9 mouse cellular contexts compared by ENCODE assay signal in the genomic region with DNA sequence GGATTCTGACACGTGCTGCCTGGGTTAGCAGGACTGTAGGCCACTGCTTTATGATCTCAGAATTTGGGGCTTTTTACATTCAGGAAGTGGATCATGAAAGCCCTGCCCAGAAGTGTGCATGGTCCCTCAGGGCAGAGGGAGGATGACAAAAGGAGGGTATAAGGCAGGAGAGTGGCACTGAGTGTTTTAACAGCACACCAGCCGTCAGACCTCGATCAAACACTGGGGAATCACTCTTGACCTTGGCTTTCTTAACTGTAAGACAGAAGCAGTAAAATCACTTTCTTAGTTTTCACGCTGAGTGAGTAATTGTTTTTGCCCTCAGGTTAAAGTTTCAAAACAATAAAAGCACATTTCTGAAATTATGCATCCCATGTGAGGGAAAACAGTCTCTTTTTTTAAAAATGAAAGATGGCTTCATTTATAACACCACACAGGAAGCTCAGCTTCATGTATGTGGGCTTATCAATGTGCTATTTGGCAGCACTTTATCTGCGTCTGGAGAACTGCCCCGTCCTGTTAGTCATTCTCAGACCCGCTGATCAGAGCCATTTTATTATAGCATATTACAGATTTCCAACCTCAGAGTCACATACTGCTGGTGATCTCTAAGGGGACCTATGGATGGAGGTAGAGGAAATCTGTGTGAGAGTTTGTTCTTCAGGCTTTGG. TPM values are rescaled to one million over a fixed set of nuclear protein-coding genes. Genes with fewer than 3 reads are reported as not detected.
DNase-seq lines count a peak whose midpoint lies in the region; ATAC-seq lines count a peak whose summit lies in the region.
"Had no signal": no experiment of that assay in that cellular context is flagged by ENCODE, and none has a peak within 500 bp of the region (broad histone marks: within the 10 kb centered on the region; RNA-seq: fewer than 3 reads in every experiment).

No protein-coding gene starts in this region.

- 31% methylated on average over 7 of the region's 7 CpGs for WGBS in heart, embryonic 16.5 days
- 50% methylated on average over 7 of the region's 7 CpGs for WGBS in heart, embryonic 11.5 days (ENCODE audit: insufficient replicate concordance)
- 66% methylated on average over 7 of the region's 7 CpGs for WGBS in neural tube, embryonic 12.5 days
- WGBS in forebrain, embryonic 16.5 days, result 66% methylated on average over 7 of the region's 7 CpGs
- WGBS in neural tube, embryonic 15.5 days, result 53% methylated on average over 7 of the region's 7 CpGs

- H3K27ac ChIP-seq in heart, embryonic 16.5 days (ENCODE audit: low read length), result peak overlapping the region; percentile 58
- H3K27ac ChIP-seq in heart, embryonic 11.5 days (ENCODE audit: low read depth, low read length), result no peak overlapping the region
- H3K27ac ChIP-seq in neural tube, embryonic 12.5 days, result no peak overlapping the region
- no peak overlapping the region for H3K27ac ChIP-seq in forebrain, embryonic 16.5 days (ENCODE audit: low read length)
- H3K27ac ChIP-seq in neural tube, embryonic 15.5 days (replicated peaks), result 0 out of 2 replicates have a peak overlapping the region, but pooled peaks have one; percentile 4

- H3K4me3 ChIP-seq in heart, embryonic 16.5 days (ENCODE audit: low read length), result no peak overlapping the region
- no peak overlapping the region for H3K4me3 ChIP-seq in heart, embryonic 11.5 days (ENCODE audit: low read depth, low read length)
- no peak overlapping the region for H3K4me3 ChIP-seq in neural tube, embryonic 12.5 days
- H3K4me3 ChIP-seq in forebrain, embryonic 16.5 days (replicated peaks; ENCODE audit: low read length), result no peak overlapping the region
- no peak overlapping the region for H3K4me3 ChIP-seq in neural tube, embryonic 15.5 days (replicated peaks)

- peaks cover 23% of the 10 kb centered on the region for H3K4me1 ChIP-seq in heart, embryonic 16.5 days (ENCODE audit: control insufficient read depth, insufficient read depth, low read length)
- H3K4me1 ChIP-seq in heart, embryonic 11.5 days (ENCODE audit: control insufficient read depth, insufficient read depth, low read length), result peaks cover 6% of the 10 kb centered on the region
- no peaks in the 10 kb centered on the region for H3K4me1 ChIP-seq in neural tube, embryonic 12.5 days
- peaks cover 16% of the 10 kb centered on the region for H3K4me1 ChIP-seq in forebrain, embryonic 16.5 days (replicated peaks; ENCODE audit: control insufficient read depth, insufficient read depth, low read length)
- peaks cover 12% of the 10 kb centered on the region; the same call in 1 of the 2 replicates for H3K4me1 ChIP-seq in neural tube, embryonic 15.5 days

- no peak overlapping the region for H3K4me2 ChIP-seq in heart, embryonic 16.5 days (ENCODE audit: low read depth, low read length)
- H3K4me2 ChIP-seq in heart, embryonic 11.5 days, result no peak overlapping the region
- H3K4me2 ChIP-seq in neural tube, embryonic 12.5 days (replicated peaks), result no peak overlapping the region
- H3K4me2 ChIP-seq in forebrain, embryonic 16.5 days (ENCODE audit: low read length), result no peak overlapping the region
- H3K4me2 ChIP-seq in neural tube, embryonic 15.5 days, result no peak overlapping the region

- H3K36me3 ChIP-seq in heart, embryonic 16.5 days (ENCODE audit: control insufficient read depth, insufficient read depth), result no peaks in the 10 kb centered on the region
- H3K36me3 ChIP-seq in heart, embryonic 11.5 days (ENCODE audit: control insufficient read depth, insufficient read depth, low read length), result no peaks in the 10 kb centered on the region
- H3K36me3 ChIP-seq in neural tube, embryonic 12.5 days, result no peaks in the 10 kb centered on the region
- H3K36me3 ChIP-seq in forebrain, embryonic 16.5 days (ENCODE audit: control insufficient read depth, insufficient read depth), result peaks cover 2% of the 10 kb centered on the region; the same call in 1 of the 2 replicates
- H3K36me3 ChIP-seq in neural tube, embryonic 15.5 days, result no peaks in the 10 kb centered on the region

- H3K27me3 ChIP-seq in heart, embryonic 16.5 days (ENCODE audit: control insufficient read depth, insufficient read depth, low read length), result no peaks in the 10 kb centered on the region
- H3K27me3 ChIP-seq in heart, embryonic 11.5 days (ENCODE audit: control insufficient read depth, insufficient read depth, low read length), result no peaks in the 10 kb centered on the region
- H3K27me3 ChIP-seq in neural tube, embryonic 12.5 days (replicated peaks), result no peaks in the 10 kb centered on the region
- H3K27me3 ChIP-seq in forebrain, embryonic 16.5 days (replicated peaks; ENCODE audit: control insufficient read depth, insufficient read depth, low read length), result no peaks in the 10 kb centered on the region
- no peaks in the 10 kb centered on the region for H3K27me3 ChIP-seq in neural tube, embryonic 15.5 days (replicated peaks)

- no peaks in the 10 kb centered on the region for H3K9me3 ChIP-seq in heart, embryonic 16.5 days (replicated peaks; ENCODE audit: control insufficient read depth, low read length)
- no peaks in the 10 kb centered on the region for H3K9me3 ChIP-seq in heart, embryonic 11.5 days (replicated peaks; ENCODE audit: control insufficient read depth, low read length)
- no peaks in the 10 kb centered on the region for H3K9me3 ChIP-seq in neural tube, embryonic 12.5 days
- no peaks in the 10 kb centered on the region for H3K9me3 ChIP-seq in forebrain, embryonic 16.5 days (ENCODE audit: control insufficient read depth, low read length)
- H3K9me3 ChIP-seq in neural tube, embryonic 15.5 days (replicated peaks), result no peaks in the 10 kb centered on the region

- ATAC-seq in heart, embryonic 16.5 days (replicated peaks; ENCODE audit: extremely low read depth, insufficient read depth, low FRiP score), result no peak
- no peak for ATAC-seq in heart, embryonic 11.5 days (replicated peaks; ENCODE audit: insufficient number of reproducible peaks, low FRiP score, low TSS enrichment)
- ATAC-seq in neural tube, embryonic 12.5 days (ENCODE audit: low FRiP score, low read depth), result 0 out of 2 replicates have a peak, but pooled peaks have one; percentile 19
- peak; percentile 6; the same call in 1 of the 2 replicates for ATAC-seq in forebrain, embryonic 16.5 days
- ATAC-seq in neural tube, embryonic 15.5 days (ENCODE audit: low FRiP score), result no peak; the same call in 1 of the 2 replicates
- no peak for ATAC-seq in CD4-positive, CD25-positive, alpha-beta regulatory T cell, adult 4 months

- no peak for DNase-seq in neural tube, embryonic 10.5 days (ENCODE audit: extremely low spot score, low spot score)
- DNase-seq in urinary bladder, postnatal 25 days (ENCODE audit: low spot score), result no peak
- DNase-seq: kidney, adult 11 months had no signal

- no peak overlapping the region for H3K9ac ChIP-seq in heart, embryonic 16.5 days (ENCODE audit: low read length)
- H3K9ac ChIP-seq in heart, embryonic 11.5 days (ENCODE audit: low read depth, low read length), result no peak overlapping the region
- H3K9ac ChIP-seq in neural tube, embryonic 12.5 days, result no peak overlapping the region
- H3K9ac ChIP-seq in forebrain, embryonic 16.5 days (replicated peaks; ENCODE audit: low read depth, low read length), result no peak overlapping the region
- H3K9ac ChIP-seq in neural tube, embryonic 15.5 days (replicated peaks), result no peak overlapping the region

RNA-seq across cellular contexts. Expression of a gene that starts 28.0 kb away (rescaled TPM):
- 11.1 and 11.4 TPM in 2 replicates for polyA plus RNA-seq in heart, embryonic 16.5 days (2015; fragmentation: Nextera tagmentation; extraction: Ambion mirVana)
- polyA plus RNA-seq in heart, embryonic 11.5 days (2014; fragmentation: Nextera tagmentation; extraction: Ambion mirVana), result 20.5 and 22.4 TPM in 2 replicates
- 5.9 and 7.0 TPM in 2 replicates for polyA plus RNA-seq in neural tube, embryonic 12.5 days (2016; fragmentation: Nextera tagmentation; extraction: Ambion mirVana)
- polyA plus RNA-seq in forebrain, embryonic 16.5 days (2015; fragmentation: Nextera tagmentation; extraction: Ambion mirVana), result 19.4 and 21.5 TPM in 2 replicates
- 8.3 and 9.2 TPM in 2 replicates for polyA plus RNA-seq in neural tube, embryonic 15.5 days (2015; fragmentation: Nextera tagmentation; extraction: Ambion mirVana)
- polyA plus RNA-seq in CD4-positive, CD25-positive, alpha-beta regulatory T cell, adult 4 months (2017; shearing (Covaris generic)), result 10 to 100 TPM; 20.8 to 22.4 TPM

Comparison
In these comparisons a context has a peak if more than half of its experiments do, and no peak if none do; other contexts are left out.
1. ATAC-seq: peak in neural tube, embryonic 12.5 days (single experiment) and forebrain, embryonic 16.5 days (single experiment); none in heart, embryonic 16.5 days (single experiment), heart, embryonic 11.5 days (single experiment), neural tube, embryonic 15.5 days (single experiment) and CD4-positive, CD25-positive, alpha-beta regulatory T cell, adult 4 months (single experiment).
2. H3K27ac ChIP-seq: peak in heart, embryonic 16.5 days (single experiment) and neural tube, embryonic 15.5 days (single experiment); none in heart, embryonic 11.5 days (single experiment), neural tube, embryonic 12.5 days (single experiment) and forebrain, embryonic 16.5 days (single experiment).